Mouse (Mus musculus): ENCODE results near the gene Car6. TPM values are rescaled to one million over a fixed set of nuclear protein-coding genes. Genes with fewer than 3 reads are reported as not detected.
A peak's percentile ranks its signal among the peaks of the same experiment; 100 is the strongest.

Gene Car6
- total and polyA plus RNA-seq, 3 experiments: not detected

DNA sequence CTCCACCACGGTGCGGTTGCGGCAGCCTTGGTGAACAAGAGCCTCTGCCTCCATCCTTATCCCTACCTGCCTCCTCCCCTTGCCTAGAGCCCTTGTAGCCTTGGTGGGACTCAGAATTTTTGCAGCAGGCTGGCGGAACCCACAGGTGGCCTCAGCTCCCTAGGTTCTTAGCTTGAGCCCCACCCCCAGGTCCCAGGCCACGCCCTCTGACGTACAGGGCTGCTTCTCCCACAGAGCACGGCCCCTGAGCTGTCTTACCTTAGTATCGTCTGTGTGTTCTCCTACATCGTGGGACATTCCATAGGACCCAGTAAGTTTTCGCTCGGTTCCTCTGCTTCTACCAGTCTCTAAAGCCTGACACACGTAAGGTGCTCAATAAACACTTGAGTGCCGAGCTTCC is 36.3 kb downstream of the Car6 start:
- no peak for TF ChIP-seq TBP (conservative IDR thresholded peaks at IDR 0.05; ENCODE audit: low read depth, low read length)
- Histone ChIP-seq H3K36me3 (replicated peaks in 1 of 2; ENCODE audit: control insufficient read depth in 1 of 2, insufficient read depth in 1 of 2, low read length in 1 of 2) (no peaks in the 10 kb centered on the region), H3K4me3 (replicated peaks in 1 of 3; ENCODE audit: low read depth in 2 of 3, low read length in 2 of 3, poor library complexity in 1 of 3) (no peak overlapping the region), H3K79me2 (replicated peaks; ENCODE audit: control insufficient read depth, extremely low read depth, insufficient read depth, poor library complexity, severe bottlenecking) (no peaks in the 10 kb centered on the region), H3K9me3 (replicated peaks; ENCODE audit: low read length) (peaks cover 12% of the 10 kb centered on the region), H3K4me1 (ENCODE audit: control insufficient read depth in 1 of 2, insufficient read depth in 2 of 2) (peaks cover 5 to 6% of the 10 kb centered on the region in 2 experiments; a peak in 3 of 4 replicates), H3K27ac (ENCODE audit: insufficient read depth, low read depth) (no peak overlapping the region), H3K27me3 (replicated peaks) (peaks cover 2% of the 10 kb centered on the region), H3K4me2 (ENCODE audit: insufficient read depth, low read depth, poor library complexity, severe bottlenecking) (no peak overlapping the region), H3K9ac (ENCODE audit: insufficient read depth, low read depth) (no peak overlapping the region)
- in situ Hi-C loops (cut with MboI; ENCODE audit: low pct_ligation_motif_present, low pct_unique_long_range_greater_than_20kb, low sequenced_read_pairs): no loop called here
- dilution Hi-C loops (cut with MboI; ENCODE audit: extremely low pct_ligation_motif_present, extremely low pct_unique_long_range_greater_than_20kb, low sequenced_read_pairs): no loop called here
- peak; percentile 22 for DNase-seq (ENCODE audit: extremely low read depth)

- H3K27me3 ChIP-seq (replicated peaks): no peaks in the 10 kb centered on the region
- H3K27ac ChIP-seq (ENCODE audit: insufficient read depth, low read depth): no peak overlapping the region
- no peak overlapping the region for H3K4me3 ChIP-seq (replicated peaks in 1 of 3; ENCODE audit: low read depth in 2 of 3, low read length in 2 of 3, poor library complexity in 1 of 3)
- in situ Hi-C loops (cut with MboI; ENCODE audit: low pct_ligation_motif_present, low pct_unique_long_range_greater_than_20kb, low sequenced_read_pairs) (no loop called here), dilution Hi-C loops (cut with MboI; ENCODE audit: extremely low pct_ligation_motif_present, extremely low pct_unique_long_range_greater_than_20kb, low sequenced_read_pairs) (no loop called here)
- H3K79me2 ChIP-seq (replicated peaks; ENCODE audit: control insufficient read depth, extremely low read depth, insufficient read depth, poor library complexity, severe bottlenecking): no peaks in the 10 kb centered on the region
- TF ChIP-seq NELFE (IDR thresholded peaks at IDR 0.05; ENCODE audit: low read depth, low read length): no peak
- TF ChIP-seq JUND (conservative IDR thresholded peaks at IDR 0.05; ENCODE audit: low read depth, low read length): no peak
- 0 out of 4 replicates have a peak, but pooled peaks of 1 of the 2 experiments have one; percentile 20 for TF ChIP-seq CTCF (conservative IDR thresholded peaks at IDR 0.05 in 1 of 2, IDR thresholded peaks at IDR 0.05 in 1 of 2; ENCODE audit: low read depth in 2 of 2, low read length in 2 of 2)
- no peak for DNase-seq (ENCODE audit: extremely low read depth)
- H3K36me3 ChIP-seq (replicated peaks in 1 of 2; ENCODE audit: control insufficient read depth in 1 of 2, insufficient read depth in 1 of 2, low read length in 1 of 2): no peaks in the 10 kb centered on the region
- no peak overlapping the region for H3K9ac ChIP-seq (ENCODE audit: insufficient read depth, low read depth)
- H3K4me2 ChIP-seq (ENCODE audit: insufficient read depth, low read depth, poor library complexity, severe bottlenecking): no peak overlapping the region
- H3K4me1 ChIP-seq (ENCODE audit: control insufficient read depth in 1 of 2, insufficient read depth in 2 of 2): peaks cover 5 to 11% of the 10 kb centered on the region in 2 experiments; a peak in 3 of 4 replicates
- H3K9me3 ChIP-seq (replicated peaks; ENCODE audit: low read length): peaks cover 12% of the 10 kb centered on the region
Observed at GRCm38 (mm10) chr4:150162561-150163169, 38.5 kb downstream of the Car6 start.

DNA sequence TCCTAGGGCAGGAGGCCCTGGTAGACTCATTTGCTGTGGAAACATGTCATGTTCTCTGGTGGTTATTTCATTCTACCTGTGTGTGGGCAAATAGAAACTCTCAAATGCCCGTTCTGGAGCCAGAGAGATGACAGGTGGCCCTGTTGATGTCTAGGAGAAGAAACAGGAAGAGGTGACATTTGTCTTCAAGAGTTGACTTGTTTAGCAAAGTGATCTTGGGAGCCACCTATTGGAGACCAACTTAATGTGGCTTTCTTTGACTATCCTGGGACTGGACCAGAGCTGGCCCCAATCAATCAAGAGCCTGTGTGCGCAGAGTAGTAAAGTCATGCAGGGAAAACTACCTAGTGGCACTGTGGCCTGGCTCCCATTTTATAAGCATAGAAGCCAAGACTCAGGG is 41.7 kb downstream of the Car6 start:
- Histone ChIP-seq H3K4me1 (ENCODE audit: control insufficient read depth in 1 of 2, insufficient read depth in 2 of 2) (peaks cover 0 to 11% of the 10 kb centered on the region in 2 experiments; a peak in 2 of 4 replicates), H3K79me2 (replicated peaks; ENCODE audit: control insufficient read depth, extremely low read depth, insufficient read depth, poor library complexity, severe bottlenecking) (no peaks in the 10 kb centered on the region), H3K9ac (ENCODE audit: insufficient read depth, low read depth) (no peak overlapping the region), H3K4me3 (replicated peaks in 1 of 3; ENCODE audit: low read depth in 2 of 3, low read length in 2 of 3, poor library complexity in 1 of 3) (no peak overlapping the region), H3K27ac (ENCODE audit: insufficient read depth, low read depth) (no peak overlapping the region), H3K9me3 (replicated peaks; ENCODE audit: low read length) (peaks cover 12% of the 10 kb centered on the region), H3K36me3 (replicated peaks in 1 of 2; ENCODE audit: control insufficient read depth in 1 of 2, insufficient read depth in 1 of 2, low read length in 1 of 2) (no peaks in the 10 kb centered on the region), H3K27me3 (replicated peaks) (no peaks in the 10 kb centered on the region), H3K4me2 (ENCODE audit: insufficient read depth, low read depth, poor library complexity, severe bottlenecking) (no peak overlapping the region)
- peak; percentile 29 for DNase-seq (ENCODE audit: extremely low read depth)
- dilution Hi-C loops (cut with MboI; ENCODE audit: extremely low pct_ligation_motif_present, extremely low pct_unique_long_range_greater_than_20kb, low sequenced_read_pairs) (no loop called here), in situ Hi-C loops (cut with MboI; ENCODE audit: low pct_ligation_motif_present, low pct_unique_long_range_greater_than_20kb, low sequenced_read_pairs) (no loop called here)
- TF ChIP-seq ELF1 (IDR thresholded peaks at IDR 0.05; ENCODE audit: low read depth, low read length) (peak; percentile 60), IRF4 (IDR thresholded peaks at IDR 0.05; ENCODE audit: low read depth, low read length) (no peak), BHLHE40 (IDR thresholded peaks at IDR 0.05; ENCODE audit: low read depth, low read length) (no peak), SIN3A (IDR thresholded peaks at IDR 0.05; ENCODE audit: low read length) (no peak), CTCF (conservative IDR thresholded peaks at IDR 0.05 in 1 of 2, IDR thresholded peaks at IDR 0.05 in 1 of 2; ENCODE audit: low read depth in 2 of 2, low read length in 2 of 2) (peak in 1 of 2 experiments; percentile 68; a peak in 2 of 4 replicates), MXI1 (IDR thresholded peaks at IDR 0.05; ENCODE audit: low read depth, low read length) (no peak), HCFC1 (IDR thresholded peaks at IDR 0.05; ENCODE audit: low read depth, low read length) (no peak), POLR2AphosphoS2 (IDR thresholded peaks at IDR 0.05; ENCODE audit: low read depth, low read length) (no peak), MAFK (IDR thresholded peaks at IDR 0.05; ENCODE audit: insufficient replicate concordance, low read length) (no peak), MAX (IDR thresholded peaks at IDR 0.05; ENCODE audit: low read length) (no peak), RCOR1 (conservative IDR thresholded peaks at IDR 0.05; ENCODE audit: low read depth, low read length) (no peak), ZMIZ1 (IDR thresholded peaks at IDR 0.05; ENCODE audit: low read depth, low read length) (no peak), JUND (conservative IDR thresholded peaks at IDR 0.05; ENCODE audit: low read depth, low read length) (no peak), KAT2A (IDR thresholded peaks at IDR 0.05; ENCODE audit: insufficient replicate concordance, low read length) (no peak), NELFE (IDR thresholded peaks at IDR 0.05; ENCODE audit: low read depth, low read length) (no peak), CHD1 (IDR thresholded peaks at IDR 0.05; ENCODE audit: low read depth, low read length) (no peak), NRF1 (IDR thresholded peaks at IDR 0.05; ENCODE audit: low read depth, low read length) (no peak), MYC (IDR thresholded peaks at IDR 0.05; ENCODE audit: low read depth, low read length) (no peak), ZC3H11A (IDR thresholded peaks at IDR 0.05; ENCODE audit: low read depth, low read length) (no peak), MEF2A (IDR thresholded peaks at IDR 0.05; ENCODE audit: borderline replicate concordance, low read depth, low read length) (no peak), E2F4 (IDR thresholded peaks at IDR 0.05; ENCODE audit: insufficient replicate concordance, low read depth, low read length) (no peak), POLR2A (IDR thresholded peaks at IDR 0.05; ENCODE audit: low read depth, low read length) (no peak), SMC3 (IDR thresholded peaks at IDR 0.05; ENCODE audit: low read depth, low read length) (peak; percentile 51), USF1 (IDR thresholded peaks at IDR 0.05; ENCODE audit: low read depth, low read length) (no peak), ZNF384 (IDR thresholded peaks at IDR 0.05; ENCODE audit: low read depth, low read length) (no peak)
